Mouse (Mus musculus) MEL (cell line): ENCODE data around the gene Drp2. TPM values are rescaled to one million over a fixed set of nuclear protein-coding genes. Genes with fewer than 3 reads are reported as not detected.

Source experiments
- DNase-seq: peaks from one replicate; pipeline ENCODE4 v3.0.0; 2011; ENCODE audit warnings: low read depth, low spot score
- H3K27ac ChIP-seq: 2 replicates; pipeline ENCODE4 v1.5.1; 2012; ENCODE audit warnings: low read depth, mild to moderate bottlenecking, control low read depth, low read length, moderate library complexity; ENCODE audit not compliant: control insufficient read depth
- H3K27me3 ChIP-seq, 2 experiments: fragments of 150-350 bp in 1 of 2; sonication (generic) in 1 of 2; 2 replicates each; pipeline ENCODE4 v1.6.1; 2012; ENCODE audit warnings: low read length in 2 of 2, mild to moderate bottlenecking in 2 of 2, improper control_type of control experiment in 1 of 2, moderate library complexity in 1 of 2; ENCODE audit not compliant: insufficient read depth in 2 of 2, control insufficient read depth in 1 of 2
- H3K36me3 ChIP-seq, 2 experiments: 2 replicates each; pipeline ENCODE4 v1.6.1; 2012 to 2014; ENCODE audit warnings: low read length in 2 of 2, improper control_type of control experiment in 1 of 2, inconsistent platforms in 1 of 2, mild to moderate bottlenecking in 1 of 2; ENCODE audit not compliant: insufficient read depth in 2 of 2, control insufficient read depth in 1 of 2
- H3K4me1 ChIP-seq, 2 experiments: fragments of 150-350 bp in 1 of 2; sonication (generic) in 1 of 2; 2 replicates each; pipeline ENCODE4 v1.6.1; 2012; ENCODE audit warnings: low read length in 2 of 2, improper control_type of control experiment in 1 of 2, mild to moderate bottlenecking in 1 of 2; ENCODE audit not compliant: insufficient read depth in 2 of 2, control insufficient read depth in 1 of 2
- H3K4me3 ChIP-seq, 2 experiments: fragments of 150-350 bp in 1 of 2; sonication (generic) in 1 of 2; 2 replicates each; pipeline ENCODE4 v1.5.1; 2012; ENCODE audit warnings: low read depth in 2 of 2, low read length in 2 of 2, mild to moderate bottlenecking in 2 of 2, moderate library complexity in 2 of 2, control low read depth in 1 of 2, improper control_type of control experiment in 1 of 2; ENCODE audit not compliant: control insufficient read depth in 1 of 2, insufficient read depth in 1 of 2
- H3K79me2 ChIP-seq: 2 replicates; pipeline ENCODE4 v1.6.1; 2012; ENCODE audit warnings: mild to moderate bottlenecking, low read length, moderate library complexity; ENCODE audit not compliant: control insufficient read depth, poor library complexity, insufficient read depth
- H3K9ac ChIP-seq: 2 replicates; pipeline ENCODE4 v1.6.1; 2012; ENCODE audit warnings: low read depth, mild to moderate bottlenecking, control low read depth, low read length, moderate library complexity; ENCODE audit not compliant: control insufficient read depth, poor library complexity, severe bottlenecking
- H3K9me3 ChIP-seq: fragments of 150-350 bp; sonication (generic); replicated peaks from 2 replicates; pipeline ENCODE4 v1.6.1; 2012; ENCODE audit warnings: mild to moderate bottlenecking, low read length, improper control_type of control experiment, moderate library complexity; ENCODE audit not compliant: insufficient read depth
- CHD2 ChIP-seq: IDR thresholded peaks from 2 replicates; pipeline ENCODE4 v1.6.1; 2011; ENCODE audit warnings: low read length, improper control_type of control experiment
- CTCF ChIP-seq, 3 experiments: IDR thresholded peaks in 2 of 3; conservative IDR thresholded peaks in 1 of 3; 2 replicates each; pipeline ENCODE4 v1.5.1; 2011 to 2012; ENCODE audit warnings: low read length in 3 of 3, low read depth in 2 of 3, mild to moderate bottlenecking in 2 of 3, improper control_type of control experiment in 1 of 3, inconsistent platforms in 1 of 3, mixed read lengths in 1 of 3, moderate library complexity in 1 of 3; ENCODE audit not compliant: control insufficient read depth in 1 of 3, insufficient read depth in 1 of 3, poor library complexity in 1 of 3, severe bottlenecking in 1 of 3
- GATA1 ChIP-seq: IDR thresholded peaks from 2 replicates; pipeline ENCODE4 v1.6.1; 2011; ENCODE audit warnings: low read depth, low read length, improper control_type of control experiment
- HCFC1 ChIP-seq: IDR thresholded peaks from 2 replicates; pipeline ENCODE4 v1.6.1; 2012; ENCODE audit warnings: low read depth, mild to moderate bottlenecking, inconsistent platforms, low read length, improper control_type of control experiment, moderate library complexity
- JUND ChIP-seq: IDR thresholded peaks from 2 replicates; pipeline ENCODE4 v1.6.1; 2011; ENCODE audit warnings: low read depth, mild to moderate bottlenecking, improper control_type of control experiment, low read length
- KAT2A ChIP-seq: conservative IDR thresholded peaks from 2 replicates; pipeline ENCODE4 v1.6.1; 2012; ENCODE audit warnings: low read depth, low read length, improper control_type of control experiment, inconsistent platforms
- MAFK ChIP-seq: IDR thresholded peaks from 2 replicates; pipeline ENCODE4 v1.6.1; 2011; ENCODE audit warnings: low read depth, mild to moderate bottlenecking, low read length, improper control_type of control experiment, borderline replicate concordance
- MAX ChIP-seq: IDR thresholded peaks from 2 replicates; pipeline ENCODE4 v1.6.1; 2011; ENCODE audit warnings: low read length, improper control_type of control experiment
- MAZ ChIP-seq: IDR thresholded peaks from 2 replicates; pipeline ENCODE4 v1.6.1; 2012; ENCODE audit warnings: low read depth, mild to moderate bottlenecking, inconsistent platforms, low read length, improper control_type of control experiment
- MEF2A ChIP-seq: IDR thresholded peaks from 2 replicates; pipeline ENCODE4 v1.6.1; 2014; ENCODE audit warnings: low read depth, mild to moderate bottlenecking, inconsistent platforms, low read length, improper control_type of control experiment; ENCODE audit not compliant: poor library complexity, insufficient replicate concordance, severe bottlenecking; ENCODE audit errors: extremely low read depth
- MYB ChIP-seq: IDR thresholded peaks from 2 replicates; pipeline ENCODE4 v1.6.1; 2011; ENCODE audit warnings: mild to moderate bottlenecking, low read depth, low read length, improper control_type of control experiment
- NELFE ChIP-seq: IDR thresholded peaks from 2 replicates; pipeline ENCODE4 v1.6.1; 2011; ENCODE audit warnings: low read depth, low read length, improper control_type of control experiment
- NRF1 ChIP-seq: IDR thresholded peaks from 2 replicates; pipeline ENCODE4 v1.6.1; 2014; ENCODE audit warnings: low read depth, mild to moderate bottlenecking, inconsistent platforms, low read length, improper control_type of control experiment, moderate library complexity; ENCODE audit not compliant: poor library complexity, insufficient read depth, severe bottlenecking
- POLR2A ChIP-seq, 2 experiments: IDR thresholded peaks; 2 replicates each; pipeline ENCODE4 v1.6.1; 2011 to 2012; ENCODE audit warnings: low read length in 2 of 2, mild to moderate bottlenecking in 2 of 2, control low read depth in 1 of 2, improper control_type of control experiment in 1 of 2, low read depth in 1 of 2, moderate library complexity in 1 of 2; ENCODE audit not compliant: control insufficient read depth in 1 of 2, insufficient read depth in 1 of 2, poor library complexity in 1 of 2
- POLR2AphosphoS2 ChIP-seq: IDR thresholded peaks from 2 replicates; pipeline ENCODE4 v1.6.1; 2011; ENCODE audit warnings: low read length, improper control_type of control experiment
- POLR2AphosphoS5 ChIP-seq: IDR thresholded peaks from 2 replicates; pipeline ENCODE4 v1.6.1; 2012; ENCODE audit warnings: low read depth, borderline replicate concordance, mild to moderate bottlenecking, inconsistent platforms, low read length, moderate library complexity, mixed read lengths
- RAD21 ChIP-seq: IDR thresholded peaks from 2 replicates; pipeline ENCODE4 v1.6.1; 2011; ENCODE audit warnings: mild to moderate bottlenecking, low read depth, low read length, improper control_type of control experiment
- RCOR1 ChIP-seq: IDR thresholded peaks from 2 replicates; pipeline ENCODE4 v1.6.1; 2012; ENCODE audit warnings: low read depth, mild to moderate bottlenecking, inconsistent platforms, low read length, improper control_type of control experiment
- SMC3 ChIP-seq: IDR thresholded peaks from 2 replicates; pipeline ENCODE4 v1.6.1; 2011; ENCODE audit warnings: low read depth, low read length, improper control_type of control experiment
- TAL1 ChIP-seq: IDR thresholded peaks from 2 replicates; pipeline ENCODE4 v1.6.1; 2012; ENCODE audit warnings: mild to moderate bottlenecking, inconsistent platforms, low read length, moderate library complexity, mixed read lengths
- TBP ChIP-seq: IDR thresholded peaks from 2 replicates; pipeline ENCODE4 v1.8.0; 2011; ENCODE audit warnings: low read depth, low read length, improper control_type of control experiment
- TCF12 ChIP-seq: IDR thresholded peaks from 2 replicates; pipeline ENCODE4 v1.6.1; 2014; ENCODE audit warnings: low read depth, mild to moderate bottlenecking, inconsistent platforms, low read length, improper control_type of control experiment, moderate library complexity
- USF1 ChIP-seq: IDR thresholded peaks from 2 replicates; pipeline ENCODE4 v1.6.1; 2014; ENCODE audit warnings: low read depth, mild to moderate bottlenecking, inconsistent platforms, low read length, improper control_type of control experiment, moderate library complexity
- ZC3H11A ChIP-seq: IDR thresholded peaks from 2 replicates; pipeline ENCODE4 v1.6.1; 2012; ENCODE audit warnings: low read depth, mild to moderate bottlenecking, inconsistent platforms, low read length, improper control_type of control experiment
- ZKSCAN1 ChIP-seq: IDR thresholded peaks from 2 replicates; pipeline ENCODE4 v1.6.1; 2012; ENCODE audit warnings: low read depth, mild to moderate bottlenecking, inconsistent platforms, low read length, improper control_type of control experiment, moderate library complexity
- polyA plus RNA-seq, 2 experiments: library from polyadenylated mRNA; stranded (reverse) in 1 of 2; unstranded in 1 of 2; fragments of >175 nt in 1 of 2; fragments of >200 nt in 1 of 2; gene quantifications; 2 replicates each; pipeline versions ENCODE4 v1.2.1 to v1.2.4; 2012; ENCODE audit warnings: low replicate concordance in 2 of 2, low read depth in 1 of 2; ENCODE audit not compliant: insufficient read length in 2 of 2, insufficient read depth in 1 of 2, missing spikeins in 1 of 2
- total RNA-seq: library from RNA; depleted of rRNA; stranded (reverse); fragments of 300-350 nt; gene quantifications from 2 replicates; pipeline ENCODE4 v1.2.3, GENCODE M21; 2012

Gene Drp2
- total and polyA plus RNA-seq, 3 experiments = 0.39 to 1.6 TPM; not detected in 1

DNA sequence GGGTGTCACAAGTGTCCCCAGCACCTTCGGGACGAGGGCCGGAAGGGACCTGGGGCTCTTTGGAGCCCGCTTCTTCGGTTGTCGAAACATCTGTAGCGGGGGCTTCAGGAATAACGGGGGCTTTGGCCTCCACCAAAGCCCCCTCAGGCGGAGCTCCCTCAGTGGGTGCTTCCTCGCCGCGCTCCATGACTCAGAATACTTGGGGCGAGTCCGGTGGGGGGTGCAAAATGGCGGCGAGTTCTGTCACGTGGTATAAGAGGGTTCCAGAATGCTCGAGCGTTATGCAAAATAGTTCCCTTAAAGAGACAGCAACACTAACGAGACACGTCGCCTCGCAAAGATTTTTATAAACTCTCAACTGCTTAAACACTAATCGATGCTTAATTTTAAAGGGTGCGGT, 71.9 kb downstream of the Drp2 start, which contains the start of gene Taf7l:
TSS of gene Taf7l (minus strand) at position 201 of the 400 bp plus-strand sequence.
- Histone ChIP-seq H3K27me3 (peaks cover 0 to 4% of the 10 kb centered on the region in 2 experiments; a peak in 3 of 4 replicates), H3K36me3 (no peaks in the 10 kb centered on the region), H3K9ac (no peak within 1 kb of the TSS), H3K9me3 (no peaks in the 10 kb centered on the region), H3K4me1 (no peaks in the 10 kb centered on the region), H3K4me3 (no peak within 1 kb of the TSS), H3K27ac (no peak within 1 kb of the TSS)
- no peak for DNase-seq
- no peak for TF ChIP-seq JUND
- TF ChIP-seq POLR2AphosphoS2 = no peak
- TF ChIP-seq GATA1 = no peak
- TF ChIP-seq TBP = no peak
- TF ChIP-seq MAFK = no peak
- no peak for TF ChIP-seq NELFE
- no peak for TF ChIP-seq MAZ
- no peak for TF ChIP-seq POLR2A (IDR thresholded peaks at IDR 0.05; ENCODE audit: control insufficient read depth in 1 of 2, insufficient read depth in 1 of 2, low read depth in 1 of 2, low read length in 2 of 2, poor library complexity in 1 of 2)
- TF ChIP-seq CHD2 = no peak
- TF ChIP-seq RCOR1 = no peak
- no peak for TF ChIP-seq MEF2A
- TF ChIP-seq HCFC1 = no peak
- no peak for TF ChIP-seq KAT2A
- no peak for TF ChIP-seq SMC3
- TF ChIP-seq ZC3H11A = no peak
- TF ChIP-seq, all 39 proteins: peak for 0
- no peaks in the 10 kb centered on the region for H3K79me2 ChIP-seq

DNA sequence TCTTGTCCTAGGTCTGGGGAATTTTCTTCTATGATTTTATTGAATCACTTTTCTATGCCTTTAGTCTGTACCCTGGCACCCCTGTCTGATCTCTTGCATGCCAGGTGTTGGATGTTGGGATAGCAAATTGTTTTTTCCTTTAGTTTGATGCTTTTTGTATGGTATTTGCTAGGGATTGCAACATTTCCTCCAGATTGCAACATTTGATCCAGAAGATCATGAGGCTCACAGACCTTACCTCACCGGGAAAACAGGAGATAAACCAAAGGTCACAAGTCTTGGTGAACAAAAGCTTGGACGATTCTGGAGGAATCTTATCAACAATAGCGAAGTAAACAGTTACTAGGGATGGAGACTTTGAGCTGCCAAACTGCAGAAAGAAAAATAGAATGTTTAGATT, 77.4 kb downstream of the Drp2 start:
- Histone ChIP-seq H3K4me1 (no peaks in the 10 kb centered on the region), H3K36me3 (no peaks in the 10 kb centered on the region), H3K79me2 (no peaks in the 10 kb centered on the region), H3K27ac (no peak overlapping the region), H3K9me3 (no peaks in the 10 kb centered on the region), H3K9ac (no peak overlapping the region), H3K27me3 (peaks cover 2 to 7% of the 10 kb centered on the region in 2 experiments), H3K4me3 (no peak overlapping the region)
- TF ChIP-seq CHD2 (no peak), POLR2AphosphoS5 (no peak), MYB (no peak), NRF1 (no peak), JUND (no peak), MAX (no peak), TBP (no peak), NELFE (no peak), TCF12 (no peak), CTCF (IDR thresholded peaks at IDR 0.05 in 2 of 3, conservative IDR thresholded peaks at IDR 0.05 in 1 of 3; ENCODE audit: control insufficient read depth in 1 of 3, insufficient read depth in 1 of 3, low read depth in 2 of 3, low read length in 3 of 3, poor library complexity in 1 of 3, severe bottlenecking in 1 of 3) (no peak), ZKSCAN1 (no peak), RAD21 (no peak), TAL1 (no peak), USF1 (no peak)
- DNase-seq = no peak
